Mouse (Mus musculus): ENCODE measurements at regions not wholly inside any gene's neighbourhood (a gene's known extent, or its start where the extent isn't known, plus 50 kb on each side); places are given as distances from the start of the nearest gene placed in this dataset.

GRCm38 (mm10) chr13:72355297-72355696 is 273.3 kb upstream of the Irx2 start:
- DNase-seq (ENCODE audit: inconsistent ontology term): no peak

GRCm38 (mm10) chr13:72355821-72356220 is 272.8 kb upstream of the Irx2 start:
- DNase-seq (ENCODE audit: inconsistent ontology term): no peak

- no peak for DNase-seq (ENCODE audit: inconsistent ontology term)
Observed at GRCm38 (mm10) chr13:72358243-72358904, 270.2 kb upstream of the Irx2 start.

- peak; percentile 24 for DNase-seq (ENCODE audit: inconsistent ontology term)
Observed at GRCm38 (mm10) chr13:72365534-72366271, 262.9 kb upstream of the Irx2 start.

- no peak for DNase-seq (ENCODE audit: inconsistent ontology term)
Observed at GRCm38 (mm10) chr13:72366281-72366680, 262.3 kb upstream of the Irx2 start.

GRCm38 (mm10) chr13:72370131-72370530 is 258.5 kb upstream of the Irx2 start:
- DNase-seq (ENCODE audit: inconsistent ontology term): no peak

GRCm38 (mm10) chr13:72370997-72371396 is 257.6 kb upstream of the Irx2 start:
- DNase-seq (ENCODE audit: inconsistent ontology term): no peak

GRCm38 (mm10) chr13:72393366-72393765 is 235.3 kb upstream of the Irx2 start:
- no peak for DNase-seq (ENCODE audit: inconsistent ontology term)

GRCm38 (mm10) chr13:72400677-72401076 is 227.9 kb upstream of the Irx2 start:
- DNase-seq (ENCODE audit: inconsistent ontology term): peak; percentile 5

GRCm38 (mm10) chr13:72409238-72409965 is 219.2 kb upstream of the Irx2 start:
- no peak for DNase-seq (ENCODE audit: inconsistent ontology term)

GRCm38 (mm10) chr13:72412656-72413055 is 216.0 kb upstream of the Irx2 start:
- no peak for DNase-seq (ENCODE audit: inconsistent ontology term)

GRCm38 (mm10) chr13:72416981-72417380 is 211.6 kb upstream of the Irx2 start:
- DNase-seq (ENCODE audit: inconsistent ontology term): no peak

- no peak for DNase-seq (ENCODE audit: inconsistent ontology term)
Observed at GRCm38 (mm10) chr13:72417816-72418215, 210.8 kb upstream of the Irx2 start.

GRCm38 (mm10) chr13:72418285-72418684 is 210.3 kb upstream of the Irx2 start:
- no peak for DNase-seq (ENCODE audit: inconsistent ontology term)

- DNase-seq (ENCODE audit: inconsistent ontology term): no peak
Observed at GRCm38 (mm10) chr13:72419532-72419931, 209.1 kb upstream of the Irx2 start.

- no peak for DNase-seq (ENCODE audit: inconsistent ontology term)
Observed at GRCm38 (mm10) chr13:72425917-72426316, 202.7 kb upstream of the Irx2 start.

GRCm38 (mm10) chr13:72445336-72445735 is 183.3 kb upstream of the Irx2 start:
- DNase-seq (ENCODE audit: inconsistent ontology term): no peak

- DNase-seq (ENCODE audit: inconsistent ontology term): no peak
Observed at GRCm38 (mm10) chr13:72448458-72449058, 180.1 kb upstream of the Irx2 start.

- DNase-seq (ENCODE audit: inconsistent ontology term): no peak
Observed at GRCm38 (mm10) chr13:72495353-72495752, 133.3 kb upstream of the Irx2 start.

GRCm38 (mm10) chr13:72497036-72497435 is 131.6 kb upstream of the Irx2 start:
- no peak for DNase-seq (ENCODE audit: inconsistent ontology term)

GRCm38 (mm10) chr13:72497521-72497920 is 131.1 kb upstream of the Irx2 start:
- DNase-seq (ENCODE audit: inconsistent ontology term): no peak

GRCm38 (mm10) chr13:72505954-72506353 is 122.7 kb upstream of the Irx2 start:
- no peak for DNase-seq (ENCODE audit: inconsistent ontology term)

Data from Muller cell, postnatal 12 days (primary cell).